Mouse (Mus musculus) 3T3-L1 (cell line): Measurements from ENCODE around the gene Ccnl2.
"Not testable (repeated sequence)": the region's sequence is repeated elsewhere in the genome, so short reads cannot be mapped to it uniquely, and the experiment has no call there.

Experiments used
- DNase-seq: peaks from one replicate; pipeline ENCODE4 v3.0.0-alpha.2; 2015; ENCODE audit warnings: low read depth, low spot score

Ccnl2 gene

GRCm38 (mm10) chr4:155811929-155812664 lies at the start of gene Ccnl2:
TSS of gene Ccnl2 (plus strand) at chr4:155812489.
- peak; percentile 95 for DNase-seq

DNA sequence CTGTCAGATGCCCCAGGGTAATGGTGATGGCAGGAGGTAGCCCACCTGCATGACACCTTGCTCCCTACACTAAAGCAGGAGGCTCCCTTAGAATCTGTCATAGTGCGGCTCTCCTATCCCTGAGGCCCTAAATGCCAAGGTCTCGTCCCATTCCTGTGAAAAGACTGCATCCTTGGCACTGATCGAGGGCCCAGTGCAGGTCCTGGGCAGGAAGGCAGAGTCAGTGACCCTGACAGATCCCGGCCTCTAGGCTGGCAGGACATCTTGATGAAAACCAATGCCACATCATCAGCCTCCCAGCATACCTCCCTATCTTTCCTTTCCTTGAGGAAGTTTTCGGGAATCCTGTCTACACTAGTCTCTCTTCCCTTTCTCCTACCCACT lies 42.8 kb upstream of the Ccnl2 start:
- no peak for DNase-seq

DNA sequence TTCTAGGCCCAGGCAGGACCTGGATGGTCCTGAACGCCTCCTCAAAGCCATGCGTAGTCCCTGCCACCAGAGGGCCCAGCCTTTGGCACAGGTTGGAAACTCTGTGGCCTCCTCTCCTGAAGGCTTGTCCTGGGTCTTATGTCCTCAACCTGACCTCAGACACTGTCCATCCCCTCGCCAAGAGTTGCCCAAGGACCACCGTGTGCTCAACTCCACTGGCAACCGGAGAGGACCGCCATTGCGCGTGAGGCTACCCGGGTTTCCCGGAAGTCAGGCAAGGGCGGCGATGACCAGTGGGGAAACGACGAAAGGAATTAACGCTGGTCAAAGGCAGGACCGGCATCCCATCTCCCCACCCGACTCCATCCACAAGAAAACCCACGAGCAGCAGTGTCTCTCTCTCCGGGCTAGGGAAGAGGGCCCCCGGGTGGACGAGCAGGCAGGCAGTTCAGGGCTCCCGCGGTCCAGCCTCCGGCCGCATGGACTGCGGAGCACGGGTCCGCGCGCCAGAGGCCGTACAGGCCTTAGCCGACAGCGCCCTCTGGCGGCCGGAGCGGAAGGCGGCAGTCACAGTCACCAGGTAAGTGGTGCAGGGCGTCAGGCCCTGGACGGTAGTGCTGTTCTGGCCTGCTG lies 42.3 kb upstream of the Ccnl2 start:
- peak; percentile 87 for DNase-seq

DNA sequence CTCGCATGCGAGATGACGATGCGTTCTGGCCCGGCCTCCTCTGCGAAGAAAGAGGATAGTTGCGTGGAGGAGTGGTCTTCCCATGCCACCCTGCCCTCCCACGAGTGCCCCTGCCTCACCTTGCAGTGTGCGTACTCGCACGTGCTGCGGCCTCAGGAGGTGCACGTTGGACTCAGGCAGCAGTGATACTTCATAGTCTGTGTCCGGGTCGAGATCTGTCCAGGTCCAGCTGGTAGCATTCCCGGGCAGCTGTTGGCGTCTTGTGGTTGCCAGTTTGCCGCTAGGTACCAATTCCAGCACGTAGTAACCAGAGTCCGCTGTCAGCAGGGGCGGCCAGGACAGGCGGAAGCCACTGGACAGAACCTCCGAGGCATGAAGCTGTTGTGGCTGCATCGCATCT lies 41.7 kb upstream of the Ccnl2 start:
- no peak for DNase-seq

- DNase-seq: no peak
Observed at GRCm38 (mm10) chr4:155771706-155772105, 40.6 kb upstream of the Ccnl2 start.

DNA sequence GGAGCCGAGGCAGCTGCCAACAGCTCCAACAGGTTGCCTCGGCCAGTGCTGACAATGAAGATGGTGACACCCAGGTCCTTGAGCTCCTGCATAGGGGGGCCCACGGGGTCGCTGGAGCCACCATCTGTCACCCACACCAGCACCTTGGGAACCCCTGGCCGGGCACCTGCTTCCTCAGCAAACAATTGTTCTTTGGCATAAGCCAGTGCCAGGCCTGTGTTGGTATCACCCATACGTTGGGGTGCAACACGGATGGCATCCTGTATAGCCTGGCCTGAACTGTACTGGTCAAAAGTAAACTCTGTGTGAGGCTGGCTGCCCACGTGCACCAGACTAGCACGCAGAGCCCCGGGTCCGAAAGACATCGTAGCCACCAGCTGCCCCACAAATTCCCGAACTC lies 39.5 kb upstream of the Ccnl2 start:
- no peak for DNase-seq

GRCm38 (mm10) chr4:155773335-155774078 lies 38.8 kb upstream of the Ccnl2 start:
- DNase-seq: no peak

GRCm38 (mm10) chr4:155774280-155774754 lies 38.0 kb upstream of the Ccnl2 start, which contains the start of gene Vwa1:
TSS of gene Vwa1 (minus strand) at chr4:155774698.
- DNase-seq: no peak

DNA sequence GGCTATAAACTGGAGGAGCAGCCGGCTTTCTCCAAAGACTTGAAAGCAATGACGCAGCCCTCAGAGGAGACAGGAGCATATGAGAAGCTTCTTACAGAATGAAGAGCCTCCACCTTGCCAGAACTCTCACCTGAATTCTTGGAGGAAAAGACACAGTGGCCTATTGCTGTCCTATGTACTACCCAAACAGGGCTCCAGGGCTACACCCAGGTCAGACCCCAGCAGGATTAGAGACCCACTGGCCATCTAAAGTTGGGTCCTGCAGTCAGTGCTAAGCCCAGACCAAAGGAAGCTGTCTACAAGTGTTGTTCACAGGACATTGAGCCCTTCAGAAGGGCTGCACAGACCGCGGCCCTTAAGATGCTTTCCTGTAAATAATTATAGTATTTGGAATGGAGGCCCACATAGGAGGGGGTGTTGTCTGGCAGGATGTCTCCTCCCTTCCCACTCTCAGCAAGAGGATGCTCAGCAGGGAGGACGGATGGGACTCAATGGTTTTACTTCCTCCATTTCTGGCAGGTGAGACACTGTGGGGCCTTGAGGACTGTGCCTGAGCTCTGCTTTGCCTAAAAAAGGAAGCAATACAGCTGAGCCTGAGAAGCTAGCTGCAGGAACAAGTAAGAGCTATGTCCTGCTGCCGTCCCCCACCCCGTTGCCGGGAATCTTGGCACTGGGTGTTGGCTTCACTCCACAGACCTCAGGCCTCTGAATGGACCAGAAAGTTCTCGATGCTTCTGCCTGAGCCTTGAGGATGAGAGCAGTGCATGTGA lies 37.1 kb upstream of the Ccnl2 start:
- DNase-seq: no peak

GRCm38 (mm10) chr4:155775855-155776254 lies 36.4 kb upstream of the Ccnl2 start:
- DNase-seq: peak; percentile 42

- DNase-seq: peak; percentile 31
Observed at GRCm38 (mm10) chr4:155776704-155777335, 35.5 kb upstream of the Ccnl2 start.

- no peak for DNase-seq
Observed at GRCm38 (mm10) chr4:155777816-155778215, 34.5 kb upstream of the Ccnl2 start.

DNA sequence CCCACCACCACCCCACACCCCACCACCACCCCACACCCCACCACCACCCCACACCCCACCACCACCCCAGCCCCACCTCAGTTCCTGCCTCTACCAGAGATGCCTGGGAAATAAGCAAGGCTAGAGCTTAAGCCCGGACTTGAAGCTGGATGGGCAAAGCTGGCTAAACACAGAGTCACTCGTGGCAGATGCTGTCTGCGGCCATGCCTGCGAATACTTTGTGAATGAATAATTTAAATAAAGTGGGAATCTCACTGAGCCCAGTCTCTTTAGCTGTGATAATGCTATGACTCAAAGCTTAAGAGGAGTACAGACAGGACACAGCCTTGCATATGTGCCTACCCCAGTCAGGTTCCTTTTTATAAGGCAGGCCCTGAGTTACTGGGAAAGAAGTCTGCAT lies 32.8 kb upstream of the Ccnl2 start:
- DNase-seq: peak; percentile 31

- DNase-seq: peak; percentile 30
Observed at GRCm38 (mm10) chr4:155780895-155781294, 31.4 kb upstream of the Ccnl2 start.

DNA sequence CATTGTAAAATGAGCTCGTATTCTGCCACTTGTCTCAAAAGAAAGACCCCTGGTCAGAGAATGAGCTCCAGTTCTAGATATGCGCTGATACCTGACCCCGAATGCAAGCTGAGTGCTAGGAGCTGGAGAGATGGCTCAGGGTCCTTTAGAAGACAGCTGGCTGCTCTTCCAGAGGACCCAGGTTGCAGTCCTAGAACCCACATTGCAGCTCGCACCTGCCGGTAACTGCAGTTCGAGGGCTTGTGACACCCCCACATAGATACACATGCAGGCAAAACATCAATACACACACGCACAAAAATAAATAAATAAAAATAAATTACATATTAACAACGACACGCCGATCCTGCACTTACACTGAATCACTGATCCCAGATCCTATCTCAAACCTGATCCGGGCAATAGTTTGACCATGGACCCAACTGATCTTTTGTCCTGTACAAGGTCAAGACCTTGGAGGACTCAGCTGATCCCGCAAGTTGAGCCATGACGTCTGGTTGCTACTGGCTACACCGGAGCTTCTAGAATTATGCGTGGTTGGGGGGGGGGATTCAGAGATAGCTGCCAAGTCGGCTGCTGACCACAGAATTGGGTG lies 28.7 kb upstream of the Ccnl2 start:
- DNase-seq: no peak

DNA sequence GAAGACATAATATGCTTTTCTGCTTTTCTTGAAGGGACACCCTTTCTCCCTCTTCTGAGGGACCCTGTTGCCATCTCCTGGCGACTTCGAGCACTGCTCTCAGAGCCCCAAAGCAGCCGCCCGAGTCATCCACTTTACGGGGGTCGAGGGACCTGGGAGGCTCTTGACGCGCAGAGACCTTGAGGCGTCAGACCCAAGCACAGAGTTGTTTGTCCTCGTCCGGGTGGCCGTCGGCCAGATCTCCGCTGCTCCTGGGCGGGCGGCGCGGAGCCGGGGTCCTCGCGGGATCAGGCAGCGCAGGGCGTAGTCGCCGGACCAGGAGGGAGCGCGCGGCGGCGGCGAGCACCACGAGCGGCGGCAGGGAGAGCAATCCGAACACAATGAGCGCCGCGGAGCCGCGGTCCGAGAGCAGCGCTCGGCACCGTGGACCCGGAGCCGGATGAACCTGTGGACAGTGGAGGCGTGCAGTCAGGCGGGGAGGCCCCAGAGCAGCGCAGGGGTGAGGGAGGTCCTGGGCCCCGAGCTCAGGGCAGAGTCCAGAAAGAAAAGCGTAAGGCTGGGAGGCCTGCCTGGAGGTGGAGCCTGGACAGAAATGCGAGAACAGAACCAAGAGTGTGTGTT lies 28.1 kb upstream of the Ccnl2 start:
- peak; percentile 67 for DNase-seq

- no peak for DNase-seq
Observed at GRCm38 (mm10) chr4:155785246-155785645, 27.0 kb upstream of the Ccnl2 start.

DNA sequence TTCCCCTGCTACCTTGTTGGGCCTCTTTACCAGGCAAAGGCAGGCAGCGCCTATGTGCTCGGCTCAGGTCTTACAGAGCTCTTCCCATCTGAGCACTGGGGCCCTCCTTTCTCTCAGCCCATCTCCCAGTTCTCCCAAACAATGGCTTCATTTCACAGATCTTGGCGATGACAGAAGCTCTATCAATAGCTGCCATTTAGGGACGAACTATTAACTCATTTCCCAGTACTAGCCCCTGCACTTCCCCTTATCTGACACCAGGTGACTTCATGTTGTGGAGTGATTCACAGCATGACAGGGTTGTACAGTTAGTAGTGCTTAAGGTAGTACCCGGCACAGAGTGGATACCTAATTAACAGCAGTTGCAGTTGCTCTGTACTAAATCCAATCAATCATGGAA lies 26.5 kb upstream of the Ccnl2 start, which contains the start of gene Tmem88b:
Gene Tmem88b, minus strand, starts transcription at position 56 of the 400 bp plus-strand sequence.
- DNase-seq: peak; percentile 21

DNA sequence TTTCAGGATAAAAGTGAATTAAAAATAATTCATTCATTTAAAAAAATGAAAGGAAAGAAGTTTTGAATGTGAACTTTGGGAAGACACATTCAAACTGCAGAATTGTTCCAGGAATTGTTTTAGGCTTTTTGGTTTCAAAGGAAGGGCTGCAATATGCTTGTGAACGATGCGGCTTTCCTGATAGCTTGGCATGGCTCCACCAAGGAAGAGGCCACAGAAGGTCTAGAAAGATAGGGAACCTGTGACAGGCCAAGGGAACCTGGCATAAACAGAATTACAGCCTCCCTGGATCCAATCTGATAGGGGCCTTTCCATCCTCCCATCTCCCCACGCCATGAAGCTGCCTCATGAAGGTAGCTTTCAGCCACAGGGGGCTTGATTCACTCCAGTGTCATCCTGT lies 24.0 kb upstream of the Ccnl2 start:
- no peak for DNase-seq

GRCm38 (mm10) chr4:155788833-155789232 lies 23.5 kb upstream of the Ccnl2 start:
- not testable (repeated sequence) for DNase-seq
